Mouse (Mus musculus): ENCODE data around the gene Tepsin. TPM values are rescaled to one million over a fixed set of nuclear protein-coding genes. Genes with fewer than 3 reads are reported as not detected.

Gene Tepsin
- polyA plus RNA-seq, 2 experiments, result 4.2 to 11.0 TPM

DNA sequence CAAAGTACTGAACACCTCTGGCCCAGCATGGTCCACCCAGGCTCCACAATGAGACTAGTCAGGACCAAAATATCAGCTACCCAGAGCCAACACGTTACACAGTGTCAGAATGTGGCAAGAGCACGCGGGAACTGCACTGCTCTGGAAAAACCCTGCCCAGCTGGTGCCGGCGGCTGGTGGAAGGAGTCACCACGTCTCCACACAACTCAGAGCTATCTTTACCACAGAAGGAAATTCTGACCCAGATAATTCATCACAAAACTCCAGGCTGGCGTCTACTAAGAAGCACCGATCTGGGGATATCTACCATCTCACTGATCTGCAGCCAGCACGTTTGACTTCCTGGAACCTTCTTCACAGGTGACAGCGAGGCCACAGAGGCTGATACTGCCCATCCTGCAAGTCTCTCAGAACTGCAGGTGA lies 40.8 kb upstream of the Tepsin start:
- ATAC-seq (ENCODE audit: insufficient read depth), result no peak
- no peak overlapping the region for H3K9ac ChIP-seq (replicated peaks)
- no peaks in the 10 kb centered on the region for H3K9me3 ChIP-seq (ENCODE audit: control insufficient read depth, low read length)
- H3K4me3 ChIP-seq (ENCODE audit: insufficient read depth in 1 of 2, low read depth in 2 of 2, low read length in 2 of 2), result no peak overlapping the region
- no peaks in the 10 kb centered on the region for H3K27me3 ChIP-seq (ENCODE audit: control insufficient read depth, insufficient read depth, low read length)
- no peak overlapping the region for H3K4me2 ChIP-seq (ENCODE audit: low read depth)
- peaks cover 24 to 58% of the 10 kb centered on the region in 2 experiments for H3K4me1 ChIP-seq (replicated peaks; ENCODE audit: control insufficient read depth in 2 of 2, insufficient read depth in 2 of 2, low read length in 1 of 2)
- 20% methylated on average over 10 of the region's 10 CpGs for WGBS (ENCODE audit: insufficient replicate concordance)
- DNase-seq (ENCODE audit: low read depth in 3 of 3, low spot score in 3 of 3), result peak in 1 of 3 experiments; percentile 26
- peaks cover 6% of the 10 kb centered on the region for H3K36me3 ChIP-seq (replicated peaks; ENCODE audit: control insufficient read depth, insufficient read depth, low read depth)
- TF ChIP-seq CTCF (IDR thresholded peaks at IDR 0.05; ENCODE audit: low read depth) (no peak), EP300 (IDR thresholded peaks at IDR 0.05; ENCODE audit: low read depth) (no peak)
- H3K27ac ChIP-seq, result no peak overlapping the region

DNA sequence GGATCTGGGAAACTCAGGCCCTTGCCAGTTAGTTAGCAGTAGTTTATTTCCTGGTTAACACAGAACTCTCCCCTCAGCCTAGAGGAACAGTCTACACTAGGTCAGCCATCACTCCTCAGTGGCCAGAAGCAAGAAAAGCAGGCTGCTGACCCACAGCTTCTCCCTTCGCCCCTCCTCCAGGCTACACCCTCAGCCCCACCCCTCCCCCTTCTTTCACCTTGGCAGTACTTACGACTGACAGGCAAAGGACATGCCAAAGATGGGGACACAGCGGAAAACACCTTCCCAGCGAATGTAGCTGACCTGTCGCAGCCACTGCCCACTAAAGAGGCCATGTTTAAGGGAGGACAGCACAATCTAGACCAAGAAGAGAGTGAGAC lies 39.1 kb upstream of the Tepsin start:
- WGBS (ENCODE audit: insufficient replicate concordance), result 46% methylated on average over 5 of the region's 5 CpGs
- no peaks in the 10 kb centered on the region for H3K9me3 ChIP-seq (ENCODE audit: control insufficient read depth, low read length)
- H3K4me3 ChIP-seq (ENCODE audit: insufficient read depth in 1 of 2, low read depth in 2 of 2, low read length in 2 of 2), result no peak overlapping the region
- peaks cover 12% of the 10 kb centered on the region for H3K36me3 ChIP-seq (replicated peaks; ENCODE audit: control insufficient read depth, insufficient read depth, low read depth)
- DNase-seq (ENCODE audit: low read depth in 3 of 3, low spot score in 3 of 3), result no peak
- no peak overlapping the region; the same call in 1 of the 2 replicates for H3K9ac ChIP-seq (replicated peaks)
- no peak for ATAC-seq (ENCODE audit: insufficient read depth)
- no peak for TF ChIP-seq CTCF (IDR thresholded peaks at IDR 0.05; ENCODE audit: low read depth)
- no peak for TF ChIP-seq EP300 (IDR thresholded peaks at IDR 0.05; ENCODE audit: low read depth)
- peaks cover 24 to 48% of the 10 kb centered on the region in 2 experiments for H3K4me1 ChIP-seq (replicated peaks; ENCODE audit: control insufficient read depth in 2 of 2, insufficient read depth in 2 of 2, low read length in 1 of 2)
- H3K4me2 ChIP-seq (ENCODE audit: low read depth), result peak overlapping the region; percentile 28; the same call in 1 of the 2 replicates
- H3K27ac ChIP-seq, result no peak overlapping the region
- H3K27me3 ChIP-seq (ENCODE audit: control insufficient read depth, insufficient read depth, low read length), result no peaks in the 10 kb centered on the region

GRCm38 (mm10) chr11:120136796-120137624 lies 38.5 kb upstream of the Tepsin start:
- peak; percentile 87 for ATAC-seq (ENCODE audit: insufficient read depth)
- H3K27me3 ChIP-seq (ENCODE audit: control insufficient read depth, insufficient read depth, low read length), result no peaks in the 10 kb centered on the region
- H3K9ac ChIP-seq (replicated peaks), result no peak overlapping the region
- H3K4me1 ChIP-seq (replicated peaks; ENCODE audit: control insufficient read depth in 2 of 2, insufficient read depth in 2 of 2, low read length in 1 of 2), result peaks cover 24 to 48% of the 10 kb centered on the region in 2 experiments
- H3K4me3 ChIP-seq (ENCODE audit: insufficient read depth in 1 of 2, low read depth in 2 of 2, low read length in 2 of 2), result no peak overlapping the region
- H3K4me2 ChIP-seq (ENCODE audit: low read depth), result peak overlapping the region; percentile 28
- H3K36me3 ChIP-seq (replicated peaks; ENCODE audit: control insufficient read depth, insufficient read depth, low read depth), result peaks cover 12% of the 10 kb centered on the region
- TF ChIP-seq EP300 (IDR thresholded peaks at IDR 0.05; ENCODE audit: low read depth) (peak; percentile 70), CTCF (IDR thresholded peaks at IDR 0.05; ENCODE audit: low read depth) (no peak)
- DNase-seq (ENCODE audit: low read depth in 3 of 3, low spot score in 3 of 3), result peak in 2 of 3 experiments; percentile 49 to 51
- H3K27ac ChIP-seq, result peak overlapping the region; percentile 25
- no peaks in the 10 kb centered on the region for H3K9me3 ChIP-seq (ENCODE audit: control insufficient read depth, low read length)
- 31% methylated on average over 23 of the region's 23 CpGs for WGBS (ENCODE audit: insufficient replicate concordance)

- Histone ChIP-seq H3K4me3 (ENCODE audit: insufficient read depth in 1 of 2, low read depth in 2 of 2, low read length in 2 of 2) (no peak overlapping the region), H3K9me3 (ENCODE audit: control insufficient read depth, low read length) (no peaks in the 10 kb centered on the region), H3K9ac (replicated peaks) (no peak overlapping the region), H3K4me2 (ENCODE audit: low read depth) (peak overlapping the region; percentile 28; the same call in 1 of the 2 replicates), H3K4me1 (replicated peaks; ENCODE audit: control insufficient read depth in 2 of 2, insufficient read depth in 2 of 2, low read length in 1 of 2) (peaks cover 24 to 48% of the 10 kb centered on the region in 2 experiments), H3K36me3 (replicated peaks; ENCODE audit: control insufficient read depth, insufficient read depth, low read depth) (peaks cover 12% of the 10 kb centered on the region), H3K27me3 (ENCODE audit: control insufficient read depth, insufficient read depth, low read length) (no peaks in the 10 kb centered on the region), H3K27ac (no peak overlapping the region)
- DNase-seq (ENCODE audit: low read depth in 3 of 3, low spot score in 3 of 3) (no peak), ATAC-seq (ENCODE audit: insufficient read depth) (no peak)
- TF ChIP-seq EP300 (IDR thresholded peaks at IDR 0.05; ENCODE audit: low read depth), result no peak
- TF ChIP-seq CTCF (IDR thresholded peaks at IDR 0.05; ENCODE audit: low read depth), result no peak
- WGBS (ENCODE audit: insufficient replicate concordance), result 74% methylated on average over 8 of the region's 8 CpGs
Observed at GRCm38 (mm10) chr11:120136195-120136594, 37.7 kb upstream of the Tepsin start.

DNA sequence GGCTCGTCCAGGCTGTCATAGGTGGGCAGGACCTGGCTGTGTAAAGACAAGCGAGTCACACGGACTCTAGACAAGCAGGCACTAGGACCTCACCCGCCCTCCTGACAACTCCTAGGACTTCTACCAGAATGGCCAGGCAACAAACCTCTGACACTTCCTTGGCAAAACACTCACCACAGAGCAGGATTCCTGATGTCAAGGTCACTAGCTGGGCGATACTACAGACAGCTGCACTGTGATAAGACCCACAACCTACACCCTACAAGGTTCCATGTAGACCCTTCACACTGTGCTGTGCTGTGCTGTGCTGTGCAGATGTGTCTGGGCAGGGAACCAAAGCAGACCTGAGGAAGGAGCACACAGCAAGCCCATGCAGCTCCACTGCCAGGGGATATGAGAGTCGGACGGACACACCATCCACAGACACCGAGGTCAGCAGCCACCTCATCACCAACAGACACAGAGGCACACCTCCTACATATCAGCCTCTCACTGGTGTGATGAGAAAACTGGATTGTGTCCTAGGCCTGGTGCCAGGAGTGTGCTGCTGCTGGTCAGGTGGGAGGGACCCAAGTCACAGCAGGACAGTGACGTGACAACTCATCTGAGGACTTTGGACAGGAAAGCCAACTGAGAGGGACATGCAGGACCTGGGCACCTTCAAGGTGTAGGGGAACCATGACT lies 36.5 kb upstream of the Tepsin start:
- H3K36me3 ChIP-seq (replicated peaks; ENCODE audit: control insufficient read depth, insufficient read depth, low read depth), result peaks cover 12% of the 10 kb centered on the region
- H3K4me3 ChIP-seq (ENCODE audit: insufficient read depth in 1 of 2, low read depth in 2 of 2, low read length in 2 of 2), result no peak overlapping the region
- H3K4me1 ChIP-seq (replicated peaks; ENCODE audit: control insufficient read depth in 2 of 2, insufficient read depth in 2 of 2, low read length in 1 of 2), result peaks cover 24 to 48% of the 10 kb centered on the region in 2 experiments
- TF ChIP-seq EP300 (IDR thresholded peaks at IDR 0.05; ENCODE audit: low read depth), result no peak
- TF ChIP-seq CTCF (IDR thresholded peaks at IDR 0.05; ENCODE audit: low read depth), result no peak
- no peak overlapping the region for H3K4me2 ChIP-seq (ENCODE audit: low read depth)
- WGBS (ENCODE audit: insufficient replicate concordance), result 68% methylated on average over 9 of the region's 9 CpGs
- no peak overlapping the region for H3K27ac ChIP-seq
- DNase-seq (ENCODE audit: low read depth in 3 of 3, low spot score in 3 of 3), result no peak
- no peaks in the 10 kb centered on the region for H3K9me3 ChIP-seq (ENCODE audit: control insufficient read depth, low read length)
- no peak overlapping the region for H3K9ac ChIP-seq (replicated peaks)
- no peak for ATAC-seq (ENCODE audit: insufficient read depth)
- no peaks in the 10 kb centered on the region for H3K27me3 ChIP-seq (ENCODE audit: control insufficient read depth, insufficient read depth, low read length)

Measured in liver, embryonic 14.5 days (tissue).